Mouse (Mus musculus) kidney, postnatal 4 days (tissue): ENCODE measurements around the gene Vinac1.

Experiments used
- DNase-seq, 2 experiments: peaks; one replicate each; pipeline ENCODE4 v3.0.0; 2021; ENCODE audit warnings: mixed read lengths in 2 of 2

The Vinac1 gene

DNA sequence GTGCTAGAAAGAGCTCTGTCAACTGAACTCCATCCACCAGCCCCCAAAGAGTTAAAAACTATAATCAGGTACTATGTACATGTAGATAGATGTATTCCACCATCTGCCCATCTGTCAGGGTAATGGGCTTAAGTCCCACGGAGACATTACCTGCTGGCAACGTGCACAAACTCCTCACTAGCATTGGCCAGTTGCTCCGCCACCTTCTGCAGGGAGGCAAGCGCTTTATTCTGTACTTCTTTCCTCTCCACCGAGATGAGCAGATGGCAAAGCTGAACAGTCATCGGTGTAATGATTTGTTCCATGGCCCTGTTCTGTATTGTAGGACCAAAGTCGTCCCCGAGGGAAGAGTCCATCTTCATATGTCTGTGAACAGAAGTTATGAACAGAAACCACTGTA is at the start of gene Vinac1:
TSS of gene Vinac1 (minus strand) at position 362 of the 400 bp plus-strand sequence.
- DNase-seq: no peak

DNA sequence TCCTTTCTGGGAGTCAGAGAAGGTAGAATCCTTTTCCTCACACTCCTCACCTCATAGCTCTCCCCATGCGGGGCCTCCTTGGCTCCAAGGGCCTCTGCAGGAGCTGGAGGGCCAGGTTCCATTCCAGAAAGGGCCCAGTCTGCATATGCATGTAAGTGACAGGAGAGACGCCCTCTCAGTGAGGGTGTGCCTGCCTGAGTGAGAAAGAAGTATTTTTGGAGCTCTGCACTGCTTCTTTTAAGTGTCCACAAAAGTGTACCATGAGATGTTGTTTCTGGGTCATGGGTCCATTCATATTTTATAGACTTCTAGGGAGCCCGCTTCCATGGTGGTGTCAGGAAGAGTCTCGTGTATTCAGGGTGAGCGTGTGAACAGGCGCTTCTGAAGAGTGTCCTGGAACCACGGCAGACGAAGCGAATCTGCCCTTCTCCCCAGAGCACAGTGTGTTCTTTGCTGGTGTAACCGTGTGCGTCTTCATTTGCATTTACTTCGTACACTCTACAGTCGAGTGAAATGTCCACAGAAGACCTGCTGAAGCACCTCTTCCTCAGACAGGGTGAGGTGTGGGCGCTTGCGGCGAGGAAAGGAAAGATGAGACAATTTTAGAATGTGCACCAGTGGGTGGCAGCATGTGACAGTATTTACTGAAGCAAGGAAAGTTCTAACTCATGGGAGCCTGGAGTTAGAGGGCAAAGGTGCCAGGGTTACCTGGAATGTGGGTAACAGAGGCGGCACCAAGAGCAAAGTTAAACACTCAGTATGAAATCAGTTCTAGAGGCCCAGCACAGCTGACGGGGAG is 46.2 kb upstream of the Vinac1 start:
- peak in 1 of 2 experiments; percentile 30 for DNase-seq

DNA sequence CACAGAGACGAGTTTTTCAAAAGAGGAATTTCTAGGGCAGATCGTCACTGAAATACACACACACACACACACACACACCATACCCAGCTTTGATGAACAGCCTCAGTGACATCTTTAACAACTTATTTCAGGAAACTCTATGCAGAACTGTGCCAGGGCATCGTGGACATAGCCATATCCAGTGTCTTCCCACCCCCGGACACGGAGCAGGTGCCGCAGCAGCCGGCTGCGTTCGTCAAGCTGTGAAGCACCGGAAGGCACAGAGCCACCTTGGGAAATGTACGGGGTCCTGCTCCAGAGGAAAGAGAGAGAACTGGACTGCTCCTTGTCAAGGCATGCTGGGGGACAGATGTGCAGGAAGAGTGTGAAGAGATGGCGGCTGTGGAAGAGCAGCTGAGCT is 44.8 kb upstream of the Vinac1 start:
- DNase-seq: no peak

DNA sequence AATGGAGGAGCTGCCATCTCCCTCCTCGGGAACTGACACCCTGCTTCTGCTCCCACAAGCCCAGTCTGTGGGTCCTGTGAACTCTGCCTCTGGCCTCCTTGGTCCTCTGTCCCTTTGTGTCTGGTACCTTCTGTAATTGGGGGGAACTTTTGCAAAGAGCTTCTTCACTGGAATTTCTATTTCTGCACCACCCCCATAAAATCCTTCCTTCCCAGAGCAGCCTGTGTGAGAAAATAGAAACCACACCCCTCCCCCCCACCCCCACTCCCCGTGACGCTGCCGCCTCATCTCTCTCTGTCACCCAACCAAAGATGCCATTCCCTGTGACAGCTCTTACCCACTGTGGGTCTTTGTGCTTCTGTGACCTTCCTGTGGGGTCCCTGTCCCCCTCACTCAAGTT is 42.4 kb upstream of the Vinac1 start:
- no peak for DNase-seq

DNA sequence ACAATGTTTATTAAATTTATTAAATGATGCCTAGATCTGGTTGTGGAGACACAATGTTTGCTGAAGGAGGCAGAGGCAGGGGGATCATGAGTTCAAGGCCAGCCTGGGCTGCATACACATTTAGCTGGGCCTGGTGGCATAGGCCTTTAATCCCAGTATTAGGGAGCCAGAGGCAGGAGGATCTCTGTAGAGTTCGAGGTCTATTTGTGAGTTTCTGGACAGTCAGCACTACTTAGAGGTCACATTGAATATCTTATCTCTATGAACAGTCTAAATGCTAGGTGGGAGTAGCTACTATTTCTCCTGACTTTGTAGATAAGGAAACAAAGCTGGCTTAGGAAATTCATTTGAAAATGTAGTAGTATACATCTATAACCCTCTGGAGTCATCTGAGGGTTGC is 39.5 kb upstream of the Vinac1 start:
- no peak for DNase-seq

DNA sequence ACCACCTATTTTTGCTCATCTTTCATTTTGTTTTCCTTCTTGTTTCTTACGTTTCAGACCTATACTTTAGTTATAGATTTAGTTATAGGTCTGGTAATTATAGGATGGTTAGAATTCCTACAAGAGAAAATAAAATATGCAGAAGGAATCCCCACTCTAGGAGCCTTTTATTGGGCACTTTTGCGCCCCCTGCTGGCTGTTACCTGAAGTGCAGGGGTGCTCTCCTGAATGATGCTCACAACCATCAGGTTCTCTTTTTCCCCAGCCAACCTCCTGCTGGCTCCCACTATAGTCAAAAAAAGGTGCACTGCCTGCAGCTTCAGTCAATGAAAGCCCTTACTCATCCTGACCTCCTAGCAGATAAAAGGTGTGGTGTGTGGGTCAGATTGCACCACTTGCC is 37.0 kb upstream of the Vinac1 start:
- DNase-seq: peak; percentile 41 to 48

DNA sequence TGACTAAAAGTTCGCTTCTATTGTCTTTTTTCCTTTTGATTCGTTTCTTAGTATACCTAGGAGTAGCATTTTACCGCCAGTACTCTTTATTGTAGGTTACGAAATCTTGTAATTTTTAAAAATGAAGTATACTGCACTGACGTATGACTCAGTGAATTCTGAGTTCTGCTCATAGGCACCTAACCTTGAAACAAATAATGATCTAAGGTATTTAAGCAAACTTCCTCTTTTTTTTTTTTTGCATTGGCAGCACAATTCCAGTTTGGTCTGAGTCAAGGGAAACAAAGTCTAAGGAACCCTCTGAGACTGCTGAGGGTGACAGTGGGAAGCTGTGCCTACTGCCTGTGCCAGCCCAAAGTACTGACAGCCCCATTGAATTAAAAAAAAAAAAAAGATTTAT is 35.5 kb upstream of the Vinac1 start:
- DNase-seq: no peak

DNA sequence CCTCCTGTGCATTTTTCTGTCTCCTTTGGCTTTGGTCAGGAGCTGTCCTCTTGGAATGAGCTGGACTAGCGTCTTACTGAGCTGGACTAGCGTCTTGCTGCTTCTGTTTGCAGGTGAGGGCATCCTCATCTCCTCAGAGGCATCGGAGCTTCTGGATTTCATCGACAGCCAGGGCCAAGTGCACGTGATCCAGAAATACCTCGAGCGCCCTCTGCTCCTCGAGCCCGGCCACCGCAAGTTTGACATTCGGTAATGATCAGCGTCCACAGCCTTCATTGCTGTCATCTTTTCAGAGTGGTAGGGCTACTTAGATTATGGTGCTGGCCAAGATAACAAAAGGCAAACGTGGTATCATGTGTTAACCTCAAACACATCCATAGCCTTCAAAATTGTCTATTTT is 33.1 kb upstream of the Vinac1 start:
- DNase-seq: peak; percentile 23 to 24

DNA sequence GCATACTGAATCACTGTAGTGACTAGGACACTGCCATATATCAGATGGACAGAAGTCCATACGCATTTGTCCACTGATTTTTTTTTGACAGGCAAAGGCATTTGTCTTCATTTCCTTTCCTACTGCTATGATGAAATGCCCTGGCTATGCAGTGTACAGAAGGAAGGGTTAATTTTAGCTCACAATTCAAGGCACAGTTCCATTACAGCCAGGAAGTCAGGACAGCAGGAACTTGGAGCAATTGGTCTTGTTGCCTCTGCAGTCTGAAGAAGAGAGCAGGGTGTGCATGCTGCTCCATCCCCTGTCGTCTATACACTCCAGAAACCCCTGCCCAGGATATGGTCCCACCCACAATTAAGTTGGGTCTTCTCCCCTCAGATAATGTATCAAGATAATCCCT is 31.2 kb upstream of the Vinac1 start:
- DNase-seq: no peak

DNA sequence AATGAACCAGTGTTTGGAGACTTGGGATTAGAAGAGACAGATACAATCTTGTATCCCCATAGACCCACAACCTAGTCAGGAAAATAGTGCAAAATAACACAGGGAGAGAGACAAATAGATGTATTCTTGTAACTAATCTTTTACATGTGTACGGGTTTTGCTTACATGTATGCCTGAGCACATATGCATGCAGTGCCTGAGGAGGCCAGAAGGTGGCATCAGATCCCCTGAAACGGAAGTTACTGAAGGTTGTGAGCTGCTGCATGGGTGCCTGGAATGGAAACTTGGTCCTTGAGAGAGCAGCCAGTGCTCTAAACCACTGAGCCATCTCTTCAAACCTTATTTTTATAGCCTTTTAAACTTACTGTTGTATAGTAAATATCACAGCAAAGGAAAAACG is 30.3 kb upstream of the Vinac1 start:
- peak; percentile 47 to 50 for DNase-seq

DNA sequence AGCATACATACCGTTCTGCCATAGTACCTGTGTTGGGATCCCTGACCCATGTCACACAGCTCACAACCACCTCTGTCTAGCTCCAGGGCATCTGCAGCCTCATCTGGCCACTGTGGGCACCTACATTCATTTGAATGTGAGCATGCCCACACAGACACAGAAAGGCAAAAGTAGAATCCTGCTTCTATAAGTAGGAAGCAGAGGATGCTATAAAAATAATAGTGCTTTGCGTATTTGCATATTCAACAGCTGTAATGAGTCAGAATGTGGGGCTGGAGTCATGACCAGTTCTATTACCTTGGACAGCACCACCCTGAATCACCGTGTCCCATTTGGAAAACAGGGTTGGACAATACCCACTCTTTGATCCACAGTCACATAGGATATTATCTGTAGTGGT is 22.3 kb upstream of the Vinac1 start:
- no peak for DNase-seq

DNA sequence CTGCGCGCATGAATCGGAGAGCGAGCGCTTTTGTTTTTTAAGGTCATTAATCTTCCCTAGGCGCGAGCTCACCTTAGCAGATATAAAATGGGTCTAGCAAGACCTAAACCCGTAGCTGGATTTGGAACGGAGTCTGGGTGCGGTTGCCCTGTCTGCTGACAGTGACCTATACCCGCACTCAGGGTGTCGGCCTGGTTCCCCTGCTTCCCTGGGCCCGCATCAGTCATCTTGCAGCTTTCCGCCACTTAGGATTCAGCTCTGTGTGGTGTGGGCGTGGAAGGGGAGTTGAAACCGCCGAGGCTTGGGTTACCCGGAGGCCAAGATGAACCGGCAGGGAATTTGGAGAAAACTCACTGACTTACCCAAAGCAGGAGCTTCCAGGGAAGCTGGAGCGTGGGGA is 18.4 kb upstream of the Vinac1 start:
- peak; percentile 63 to 75 for DNase-seq

DNA sequence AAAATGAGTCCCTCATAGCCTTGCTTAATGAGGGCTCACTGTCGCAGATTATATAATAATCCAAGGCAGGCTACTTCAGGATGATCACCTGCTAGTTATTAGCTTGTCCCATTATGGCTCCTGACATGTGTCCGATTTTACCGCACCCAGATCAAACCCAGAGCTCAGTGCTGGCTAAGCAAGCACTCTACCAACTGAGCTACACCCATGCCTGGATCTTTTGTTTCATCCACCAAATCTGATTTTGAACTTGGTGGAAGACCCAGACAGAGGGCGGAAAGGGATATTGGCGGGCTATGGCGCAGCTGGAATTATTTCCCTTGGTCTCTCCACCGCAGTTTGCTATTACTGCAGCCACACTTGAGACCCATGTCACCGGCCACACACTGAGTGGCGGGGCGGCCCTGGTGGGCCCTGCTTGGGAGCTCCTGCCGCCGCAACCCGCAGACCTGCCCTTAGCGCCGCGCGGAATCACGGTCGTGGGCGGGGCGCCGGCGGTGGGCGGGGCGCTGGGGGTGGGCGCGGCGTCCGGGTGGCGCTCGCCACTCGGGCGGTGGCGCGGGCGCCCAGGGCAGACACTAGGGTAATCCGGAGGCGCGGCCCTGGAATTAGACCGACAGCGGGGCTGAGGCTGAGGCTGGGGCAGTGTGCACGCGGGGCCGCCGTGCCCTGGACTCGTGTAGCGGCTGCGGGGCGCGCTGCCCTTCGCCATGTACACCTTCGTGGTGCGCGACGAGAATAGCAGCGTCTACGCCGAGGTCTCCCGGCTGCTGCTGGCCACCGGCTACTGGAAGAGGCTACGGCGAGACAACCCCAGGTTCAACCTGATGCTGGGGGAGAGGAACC is 17.7 kb upstream of the Vinac1 start, which contains the start of gene Ttl:
TSS of gene Ttl (plus strand) at position 506 of the 846 bp plus-strand sequence.
- DNase-seq: peak; percentile 85 to 91

DNA sequence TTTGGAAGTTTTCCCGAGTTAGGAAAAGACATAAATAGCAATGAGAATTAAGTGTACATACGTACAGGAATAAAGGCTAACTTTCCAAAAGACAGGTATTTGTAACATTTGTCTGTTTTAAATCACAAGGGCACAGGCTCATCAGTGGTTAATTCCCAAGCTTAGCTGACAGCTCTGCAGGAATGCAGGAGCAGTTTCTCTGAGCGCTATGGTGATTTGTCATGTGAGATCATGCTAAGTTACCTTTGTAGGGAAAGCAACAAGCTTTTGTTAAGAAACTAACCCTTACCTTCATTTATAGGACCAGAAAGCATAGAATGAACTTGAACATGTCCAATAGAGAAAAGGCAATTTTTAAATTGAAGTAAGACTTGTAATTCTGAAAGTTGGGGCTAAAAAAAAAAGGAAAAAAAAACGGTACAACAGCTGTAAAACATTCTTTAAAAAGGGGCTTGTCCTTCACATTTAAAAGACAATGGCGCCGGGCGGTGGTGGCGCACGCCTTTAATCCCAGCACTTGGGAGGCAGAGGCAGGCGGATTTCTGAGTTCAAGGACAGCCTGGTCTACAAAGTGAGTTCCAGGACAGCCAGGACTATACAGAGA is 13.6 kb upstream of the Vinac1 start:
- no peak for DNase-seq

DNA sequence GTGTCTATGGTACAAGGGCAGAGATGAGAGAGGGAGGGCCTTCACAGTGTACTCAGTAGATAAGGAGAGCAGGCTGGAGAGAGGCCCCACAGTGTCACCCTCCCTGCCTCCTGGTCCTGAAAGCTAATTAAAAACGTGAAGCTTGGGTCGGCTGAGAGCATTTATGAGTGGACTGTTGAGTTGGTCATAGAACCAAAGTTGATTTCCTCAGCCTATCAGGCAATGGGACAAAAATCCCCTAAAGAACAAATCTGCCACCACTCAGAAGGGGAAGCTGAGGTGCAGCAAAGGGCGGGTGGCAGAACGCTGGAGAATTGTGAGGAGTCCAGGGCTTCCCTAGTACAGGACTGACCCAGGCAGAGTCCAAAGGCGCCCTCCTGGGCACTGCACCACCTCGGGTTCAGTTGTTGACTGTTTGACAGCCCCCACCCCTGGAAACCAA is 10.0 kb upstream of the Vinac1 start:
- DNase-seq: no peak

DNA sequence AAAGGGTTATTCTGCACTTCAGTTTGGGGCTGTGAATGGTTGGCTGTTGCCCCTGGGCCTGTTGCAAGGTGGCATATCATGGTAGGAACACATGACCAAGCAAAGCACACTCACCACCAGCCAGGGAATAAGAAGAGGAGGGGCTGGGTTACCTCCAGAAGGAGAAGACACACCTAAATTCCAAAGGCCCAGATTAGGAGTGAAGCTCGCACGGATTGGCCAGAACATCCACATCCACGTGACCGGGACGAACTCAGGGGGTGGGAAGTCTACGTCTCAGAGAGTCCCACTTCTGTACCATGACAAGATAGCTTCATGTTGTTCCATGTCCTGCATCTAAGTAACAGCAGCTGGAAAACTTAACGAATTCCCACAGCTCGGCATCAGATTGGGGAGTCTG is 9.3 kb upstream of the Vinac1 start:
- no peak for DNase-seq

DNA sequence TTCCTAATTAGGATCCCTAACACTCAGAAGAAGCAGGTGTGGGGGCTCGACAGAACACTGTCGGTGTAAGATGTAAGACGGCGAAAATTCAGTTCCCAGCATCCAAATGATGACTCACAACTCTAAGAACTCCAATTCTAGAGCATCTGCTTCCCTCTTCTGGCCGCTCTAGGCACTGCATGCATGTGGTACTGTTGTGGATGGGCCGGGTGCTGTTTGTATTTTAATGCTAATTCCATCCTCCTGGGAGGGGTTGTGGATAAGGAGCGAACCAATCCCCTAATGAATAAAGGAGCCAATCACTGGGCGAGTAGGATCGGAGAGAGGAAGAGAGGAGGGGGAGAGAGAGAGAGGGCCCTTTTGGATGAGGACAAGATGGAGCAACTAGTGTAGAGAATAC is 8.6 kb upstream of the Vinac1 start:
- DNase-seq: peak; percentile 33 to 42

DNA sequence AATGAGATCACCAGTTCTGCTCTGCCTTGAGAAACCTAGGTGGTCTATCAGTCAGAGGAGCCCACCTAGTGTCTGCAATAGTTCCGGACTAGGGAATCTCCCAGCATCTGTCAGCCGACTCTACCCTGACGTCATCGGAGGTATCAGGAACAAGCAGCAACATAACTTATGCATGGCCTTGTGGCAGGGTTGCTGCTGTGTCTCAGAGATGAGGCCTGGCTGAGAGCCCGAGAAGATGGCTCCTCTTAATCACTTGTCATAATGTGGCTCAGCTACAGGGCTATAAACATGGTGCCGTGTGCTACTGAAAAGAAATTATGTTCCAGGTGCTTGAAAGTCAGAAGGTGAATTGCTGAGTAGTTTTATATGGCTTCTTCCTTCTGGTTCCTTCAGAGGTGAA is 7.8 kb upstream of the Vinac1 start:
- DNase-seq: no peak

DNA sequence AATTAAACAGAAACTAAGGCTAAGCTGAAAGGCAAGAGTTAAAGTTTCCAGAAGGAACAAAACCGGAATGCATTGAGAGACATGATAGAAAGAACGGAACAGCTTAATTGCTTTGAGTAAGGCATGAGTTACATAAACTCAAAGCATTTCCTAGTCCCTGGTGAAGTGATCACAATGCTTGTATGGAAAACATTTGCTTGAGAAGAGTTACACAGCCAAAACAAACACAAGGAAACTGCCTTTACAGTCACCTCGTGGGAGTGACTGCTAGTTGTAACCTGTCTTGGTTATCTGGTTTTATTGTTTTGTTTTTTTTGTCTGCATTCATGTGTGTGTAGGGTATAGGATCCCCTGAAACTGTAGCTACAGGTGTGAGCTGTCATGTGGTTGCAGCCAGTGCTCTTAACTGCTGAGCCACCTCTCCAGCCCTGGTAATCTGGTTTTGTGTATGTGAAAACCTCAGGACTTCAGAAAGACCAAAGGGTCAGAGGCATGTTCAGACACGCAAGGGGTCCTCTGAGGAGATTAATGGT is 4.5 kb upstream of the Vinac1 start:
- DNase-seq: no peak

DNA sequence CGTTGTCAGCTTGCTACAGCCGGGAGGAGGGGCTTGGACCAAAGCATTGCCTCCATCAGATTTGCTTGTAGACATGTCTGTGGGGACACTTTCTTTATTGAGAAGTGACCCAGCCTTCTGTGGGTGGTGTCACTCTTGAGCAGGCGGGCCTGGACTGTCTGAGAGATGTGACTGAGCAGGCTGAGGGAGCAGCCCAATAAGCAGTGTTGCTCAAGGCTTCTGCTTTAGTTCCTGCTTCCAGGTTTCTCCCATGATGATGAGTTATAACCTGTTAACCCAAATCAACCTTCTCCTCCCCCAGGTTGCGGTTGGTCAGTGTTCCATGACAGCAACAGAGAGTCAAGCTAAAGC is 1.2 kb downstream of the Vinac1 start:
- peak in 1 of 2 experiments; percentile 11 for DNase-seq

DNA sequence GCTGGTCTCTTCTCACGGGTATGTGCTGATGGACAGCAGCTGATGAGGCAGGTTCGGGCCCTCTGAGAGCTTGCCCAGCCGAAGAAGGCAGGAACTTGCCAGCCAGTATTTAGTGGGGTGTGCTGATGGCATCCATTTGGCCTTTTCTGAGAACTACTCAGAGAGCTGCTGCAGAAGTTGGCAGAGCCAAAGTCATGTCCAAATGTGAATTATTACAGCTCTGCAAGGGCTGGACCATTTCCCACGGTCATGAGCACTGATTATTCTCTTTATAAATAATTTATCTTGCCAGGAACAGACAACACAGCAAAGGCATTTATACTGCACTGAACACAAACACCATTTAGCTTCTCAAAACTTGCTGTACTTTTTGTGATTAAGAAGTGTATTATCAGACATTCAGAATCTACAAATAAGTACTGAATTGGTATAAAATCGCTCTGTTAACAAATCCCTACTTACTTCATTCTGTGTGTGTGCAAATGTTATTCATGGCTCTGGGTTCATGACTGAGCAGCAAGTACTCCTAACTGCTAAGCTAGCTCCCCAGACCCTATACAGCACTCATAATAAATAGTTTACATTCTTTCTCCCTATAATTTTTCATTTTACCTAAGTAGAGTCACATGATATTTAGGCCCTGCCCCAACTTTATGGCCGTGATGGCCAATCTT is 1.7 kb downstream of the Vinac1 start:
- DNase-seq: peak in 1 of 2 experiments; percentile 25

DNA sequence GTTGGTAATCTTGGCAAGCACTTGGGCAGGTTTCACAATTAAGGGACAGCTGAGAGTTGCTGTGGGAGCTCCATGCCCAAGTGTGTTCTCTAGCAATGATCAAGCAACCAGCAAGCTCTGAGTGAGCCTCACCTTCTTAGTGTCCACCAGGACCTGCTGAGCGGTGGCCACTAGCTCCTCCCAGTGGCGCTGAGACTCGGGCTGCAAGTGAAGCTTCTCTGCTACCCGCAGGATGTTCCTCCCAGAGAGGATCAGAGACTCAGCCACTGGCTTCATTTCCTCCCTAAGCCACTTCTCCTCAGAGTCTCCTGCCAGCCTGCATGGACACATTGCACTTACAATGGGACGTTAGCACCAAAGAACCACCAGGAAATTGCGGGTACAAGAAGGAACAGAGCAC is 7.4 kb downstream of the Vinac1 start:
- peak; percentile 24 to 29 for DNase-seq
